Mouse (Mus musculus) left cerebral cortex, postnatal 10 days (tissue): Measurements from ENCODE around the gene Olfr1167. TPM values are rescaled to one million over a fixed set of nuclear protein-coding genes. Genes with fewer than 3 reads are reported as not detected.
"Not testable (repeated sequence)": the region's sequence is repeated elsewhere in the genome, so short reads cannot be mapped to it uniquely, and the experiment has no call there.

Experiments used
- DNase-seq, 2 experiments: peaks; one replicate each; pipeline ENCODE4 v3.0.0; 2021 to 2022; ENCODE audit warnings: low spot score in 2 of 2, mixed read lengths in 1 of 2; ENCODE audit errors: extremely low spot score in 1 of 2
- intact Hi-C: fragments of 180-260 bp; cut with DNase I; formaldehyde crosslinking; loops from one replicate; pipeline ENCODE4 v1.15.1; 2025
- total RNA-seq, 2 experiments: library from RNA; stranded (reverse); gene quantifications; 2 replicates each; pipeline ENCODE4 v1.2.3; 2021

Olfr1167 gene
- not detected for total RNA-seq

- DNase-seq, intact Hi-C loops: not testable (repeated sequence)
Measured at GRCm38 (mm10) chr2:88155093-88155492, at the start of gene Olfr1167. TSS of gene Olfr1167 (minus strand) at chr2:88155193.

- no peak for DNase-seq
- intact Hi-C loops = no loop called here
Measured at GRCm38 (mm10) chr2:88181580-88181979, 26.6 kb upstream of the Olfr1167 start, which contains the start of gene Olfr1168. TSS of gene Olfr1168 (plus strand) at chr2:88181880.

- no peak for DNase-seq
- intact Hi-C loops = no loop called here
Measured at GRCm38 (mm10) chr2:88128172-88128571, 26.8 kb downstream of the Olfr1167 start, which contains the start of gene Olfr1166. TSS of gene Olfr1166 (minus strand) at chr2:88128272.

Other genes starting within 250 kb of the Olfr1167 start
- gene Olfr1155, start 210.1 kb downstream of the Olfr1167 start, total RNA-seq = not detected
- gene Olfr1156, start 202.1 kb downstream of the Olfr1167 start, total RNA-seq = not detected
- gene Olfr1157, start 186.9 kb downstream of the Olfr1167 start, total RNA-seq = not detected
- not detected for gene Olfr74, start 180.5 kb downstream of the Olfr1167 start, total RNA-seq
- gene Olfr1158, start 165.1 kb downstream of the Olfr1167 start, total RNA-seq = not detected
- gene Olfr1160, start 146.9 kb downstream of the Olfr1167 start, total RNA-seq = not detected
- gene Olfr1161, start 132.4 kb downstream of the Olfr1167 start, total RNA-seq = not detected
- gene Olfr73, start 117.5 kb downstream of the Olfr1167 start, total RNA-seq = not detected
- gene Olfr1162, start 104.1 kb downstream of the Olfr1167 start, total RNA-seq = not detected
- gene Olfr1163, start 83.4 kb downstream of the Olfr1167 start, total RNA-seq = not detected
- not detected for gene Olfr1164, start 61.2 kb downstream of the Olfr1167 start, total RNA-seq
- not detected for gene Olfr1166, start 26.9 kb downstream of the Olfr1167 start, total RNA-seq
- gene Olfr1168, start 26.7 kb upstream of the Olfr1167 start, total RNA-seq = not detected
- gene Olfr1170, start 73.1 kb upstream of the Olfr1167 start, total RNA-seq = not detected
- gene Olfr1173, start 124.7 kb upstream of the Olfr1167 start, total RNA-seq = not detected
- not detected for gene Olfr1174-ps, start 159.9 kb upstream of the Olfr1167 start, total RNA-seq
- gene Olfr1175-ps, start 172.0 kb upstream of the Olfr1167 start, total RNA-seq = not detected
- not detected for gene Olfr1176, start 181.5 kb upstream of the Olfr1167 start, total RNA-seq
- gene Olfr1177-ps, start 191.3 kb upstream of the Olfr1167 start, total RNA-seq = not detected
- gene Olfr1178, start 231.9 kb upstream of the Olfr1167 start, total RNA-seq = not detected